Mouse (Mus musculus) layer of hippocampus, postnatal 14 days (tissue): ENCODE measurements around the gene Cldnd2. TPM values are rescaled to one million over a fixed set of nuclear protein-coding genes. Genes with fewer than 3 reads are reported as not detected.

Experiments used
- DNase-seq, 2 experiments: peaks; one replicate each; pipeline ENCODE4 v3.0.0; 2021 to 2022; ENCODE audit warnings: low spot score in 2 of 2, mixed read lengths in 1 of 2
- microRNA-seq, 2 experiments: library from miRNA; unstranded; fragments of <30 nt; microRNA quantifications; one replicate each; pipeline ENCODE4 v1.2.0; 2021
- total RNA-seq, 2 experiments: library from RNA; stranded (reverse); gene quantifications; 2 replicates each; pipeline ENCODE4 v1.2.3; 2021

The Cldnd2 gene
- total RNA-seq, 2 experiments from 2014 or later = not detected

GRCm38 (mm10) chr7:43490182-43490584 is 49.6 kb downstream of the Cldnd2 start:
- DNase-seq = peak; percentile 75 to 76

- no peak for DNase-seq
Observed at GRCm38 (mm10) chr7:43490861-43491260, 50.3 kb downstream of the Cldnd2 start.

Small RNAs within 50 kb of the gene (microRNA-seq; reads per million reads assigned to microRNA genes)
- gene Mir7051 = 0.28 to 1.1 reads per million in 2 experiments

Other genes starting within 250 kb of the Cldnd2 start
- 10 to 100 TPM; 20.0 to 22.0 TPM for gene Zfp715, start 127.5 kb upstream of the Cldnd2 start, total RNA-seq
- gene Siglecf, start 89.4 kb upstream of the Cldnd2 start, total RNA-seq = under 1 TPM; 0.69 to 0.92 TPM
- under 1 TPM in 1 of 2 experiments, not detected in 1; 0.35 TPM for gene Siglecg, start 32.6 kb upstream of the Cldnd2 start, total RNA-seq
- gene Lim2, start 13.1 kb upstream of the Cldnd2 start, total RNA-seq = not detected
- gene Nkg7, start 3.7 kb upstream of the Cldnd2 start, total RNA-seq = not detected
- 10 to 100 TPM; 65.6 to 75.0 TPM for gene Etfb, start 3.3 kb downstream of the Cldnd2 start, total RNA-seq
- gene Gm45233, start 3.3 kb downstream of the Cldnd2 start, total RNA-seq = 1 to 10 TPM in 1 of 2 experiments, under 1 TPM in 1; 0.93 to 1.1 TPM
- gene Vsig10l, start 22.4 kb downstream of the Cldnd2 start, total RNA-seq = 1 to 10 TPM; 2.6 to 3.5 TPM
- 10 to 100 TPM; 43.2 to 45.0 TPM for gene Iglon5, start 49.3 kb downstream of the Cldnd2 start, total RNA-seq
- not detected for gene 4931406B18Rik, start 65.2 kb downstream of the Cldnd2 start, total RNA-seq
- gene Cd33, start 103.6 kb downstream of the Cldnd2 start, total RNA-seq = 1 to 10 TPM; 6.5 to 6.8 TPM
- 1 to 10 TPM; 5.9 to 6.5 TPM for gene Zfp658, start 121.5 kb downstream of the Cldnd2 start, total RNA-seq
- gene Zfp719, start 138.8 kb downstream of the Cldnd2 start, total RNA-seq = 10 to 100 TPM; 20.5 to 25.1 TPM
- under 1 TPM in 1 of 2 experiments, not detected in 1; 0.39 TPM for gene Zfp819, start 166.4 kb downstream of the Cldnd2 start, total RNA-seq
- gene Ceacam18, start 193.9 kb downstream of the Cldnd2 start, total RNA-seq = under 1 TPM; 0.19 to 0.28 TPM
- 1 to 10 TPM in 1 of 2 experiments, under 1 TPM in 1; 0.74 to 1.7 TPM for gene Siglece, start 219.4 kb downstream of the Cldnd2 start, total RNA-seq
- 10 to 100 TPM in 1 of 2 experiments, 1 to 10 TPM in 1; 9.9 to 12.6 TPM for gene Ctu1, start 231.2 kb downstream of the Cldnd2 start, total RNA-seq
- gene Klk14, start 249.6 kb downstream of the Cldnd2 start, total RNA-seq = not detected